Mouse (Mus musculus): Measurements from ENCODE around the gene Dusp8.

Dusp8 gene

GRCm38 (mm10) chr7:142084820-142085219 lies 10.8 kb downstream of the Dusp8 start:
- DNase-seq = no peak

GRCm38 (mm10) chr7:142084395-142084794 lies 11.2 kb downstream of the Dusp8 start:
- no peak for DNase-seq

GRCm38 (mm10) chr7:142083588-142084317 lies 11.9 kb downstream of the Dusp8 start:
- DNase-seq = no peak

GRCm38 (mm10) chr7:142082607-142083006 lies 13.0 kb downstream of the Dusp8 start:
- DNase-seq = no peak

- no peak for DNase-seq
Observed at GRCm38 (mm10) chr7:142082179-142082578, 13.5 kb downstream of the Dusp8 start.

GRCm38 (mm10) chr7:142081736-142082135 lies 13.9 kb downstream of the Dusp8 start:
- no peak for DNase-seq

GRCm38 (mm10) chr7:142080876-142081275 lies 14.8 kb downstream of the Dusp8 start:
- DNase-seq = no peak

GRCm38 (mm10) chr7:142079365-142079764 lies 16.3 kb downstream of the Dusp8 start:
- DNase-seq = no peak

- no peak for DNase-seq
Observed at GRCm38 (mm10) chr7:142077138-142077537, 18.5 kb downstream of the Dusp8 start.

GRCm38 (mm10) chr7:142074146-142074886 lies 21.3 kb downstream of the Dusp8 start:
- no peak for DNase-seq

- no peak for DNase-seq
Observed at GRCm38 (mm10) chr7:142071717-142072116, 23.9 kb downstream of the Dusp8 start.

- no peak for DNase-seq
Observed at GRCm38 (mm10) chr7:142071212-142071578, 24.4 kb downstream of the Dusp8 start.

GRCm38 (mm10) chr7:142070458-142071211 lies 25.0 kb downstream of the Dusp8 start:
- DNase-seq = peak; percentile 85

GRCm38 (mm10) chr7:142068429-142068828 lies 27.2 kb downstream of the Dusp8 start:
- DNase-seq = no peak

GRCm38 (mm10) chr7:142060931-142061565 lies 34.6 kb downstream of the Dusp8 start, which contains the start of gene Mob2:
Mob2 (minus strand) TSS chr7:142061065.
- DNase-seq = peak; percentile 92

GRCm38 (mm10) chr7:142060185-142060930 lies 35.3 kb downstream of the Dusp8 start:
- peak; percentile 46 for DNase-seq

- peak; percentile 60 for DNase-seq
Observed at GRCm38 (mm10) chr7:142059024-142059423, 36.6 kb downstream of the Dusp8 start.

GRCm38 (mm10) chr7:142057121-142057520 lies 38.5 kb downstream of the Dusp8 start:
- DNase-seq = no peak

GRCm38 (mm10) chr7:142056601-142057061 lies 39.0 kb downstream of the Dusp8 start:
- no peak for DNase-seq

- DNase-seq = no peak
Observed at GRCm38 (mm10) chr7:142055431-142055830, 40.2 kb downstream of the Dusp8 start.

- no peak for DNase-seq
Observed at GRCm38 (mm10) chr7:142050536-142050935, 45.1 kb downstream of the Dusp8 start.

GRCm38 (mm10) chr7:142045932-142046331 lies 49.7 kb downstream of the Dusp8 start:
- DNase-seq = no peak
